Mouse (Mus musculus) heart, postnatal 10 days (tissue): ENCODE results near the gene Ivd. TPM values are rescaled to one million over a fixed set of nuclear protein-coding genes. Genes with fewer than 3 reads are reported as not detected.
A peak's percentile ranks its signal among the peaks of the same experiment; 100 is the strongest.

ENCODE experiments used
- DNase-seq, 2 experiments: peaks; one replicate each; pipeline ENCODE4 v3.0.0; 2021
- intact Hi-C: fragments of 180-260 bp; cut with DNase I; formaldehyde crosslinking; loops from one replicate; pipeline ENCODE4 v1.15.1; 2025
- total RNA-seq, 2 experiments: library from RNA; stranded (reverse); gene quantifications; 2 replicates each; pipeline ENCODE4 v1.2.3; 2021

Gene Ivd
- total RNA-seq, 2 experiments from 2014 or later: 96.3 to 98.2 TPM

- peak in 1 of 2 experiments; percentile 37 for DNase-seq
These were observed 19.3 kb downstream of the Ivd start for GRCm38 (mm10) chr2:118881019-118881418.

GRCm38 (mm10) chr2:118881956-118882355 lies 20.2 kb downstream of the Ivd start:
- no peak for DNase-seq
- intact Hi-C loops: loop anchor here (2.0 to 10.0 kb wide), 4 partner anchors 139 to 617 kb away; no protein-coding TSS in a partner anchor

More at GRCm38 (mm10) chr2:118881019-118881418, 19.3 kb downstream of the Ivd start:
- intact Hi-C loops: loop anchor here (5.0 to 10.0 kb wide), 2 partner anchors 394 to 616 kb away; no protein-coding TSS in a partner anchor

- intact Hi-C loops: loop anchor here (1.0 to 10.0 kb wide), 7 partner anchors 93 to 618 kb away; no protein-coding TSS in a partner anchor
- DNase-seq: peak; percentile 89 to 93
These were observed 21.3 kb downstream of the Ivd start for GRCm38 (mm10) chr2:118882840-118883679.

- no peak for DNase-seq
- intact Hi-C loops: loop anchor here (10.0 kb wide), 1 partner anchor 623 kb away; no protein-coding TSS in a partner anchor
These were observed 25.7 kb downstream of the Ivd start for GRCm38 (mm10) chr2:118887440-118887839.

- intact Hi-C loops: loop anchor here (10.0 kb wide), 1 partner anchor 623 kb away; no protein-coding TSS in a partner anchor
- DNase-seq: peak; percentile 69 to 73
These were observed 26.2 kb downstream of the Ivd start for GRCm38 (mm10) chr2:118887845-118888548.

- intact Hi-C loops: no loop called here
- DNase-seq: no peak
These were observed 29.4 kb downstream of the Ivd start for GRCm38 (mm10) chr2:118891173-118891572.

GRCm38 (mm10) chr2:118895990-118896913 lies 34.5 kb downstream of the Ivd start:
- intact Hi-C loops: no loop called here
- DNase-seq: peak; percentile 54

- intact Hi-C loops: no loop called here
- DNase-seq: peak in 1 of 2 experiments; percentile 36
These were observed 35.1 kb downstream of the Ivd start for GRCm38 (mm10) chr2:118896914-118897291.

GRCm38 (mm10) chr2:118897392-118897791 lies 35.6 kb downstream of the Ivd start:
- intact Hi-C loops: no loop called here
- DNase-seq: no peak

GRCm38 (mm10) chr2:118897808-118898207 lies 36.1 kb downstream of the Ivd start:
- intact Hi-C loops: no loop called here
- no peak for DNase-seq

GRCm38 (mm10) chr2:118898771-118899170 lies 37.0 kb downstream of the Ivd start:
- intact Hi-C loops: no loop called here
- no peak for DNase-seq

- intact Hi-C loops: no loop called here
- DNase-seq: no peak
These were observed 37.6 kb downstream of the Ivd start for GRCm38 (mm10) chr2:118899306-118899705.

GRCm38 (mm10) chr2:118899981-118900825 lies 38.4 kb downstream of the Ivd start, which contains the start of gene Bahd1:
Gene Bahd1, plus strand, starts transcription at chr2:118900377.
- intact Hi-C loops: no loop called here
- peak in 1 of 2 experiments; percentile 38 for DNase-seq

GRCm38 (mm10) chr2:118900826-118901140 lies 39.0 kb downstream of the Ivd start:
- DNase-seq: no peak
- intact Hi-C loops: no loop called here

GRCm38 (mm10) chr2:118901175-118902031 lies 39.6 kb downstream of the Ivd start:
- intact Hi-C loops: loop anchor here (2.0 kb wide), 1 partner anchor 73 kb away; no protein-coding TSS in a partner anchor

GRCm38 (mm10) chr2:118902051-118903025 lies 40.6 kb downstream of the Ivd start:
- intact Hi-C loops: loop anchor here (2.0 kb wide), 1 partner anchor 72 kb away; no protein-coding TSS in a partner anchor
- peak; percentile 66 to 70 for DNase-seq

More at GRCm38 (mm10) chr2:118901175-118902031, 39.6 kb downstream of the Ivd start:
- peak; percentile 97 to 98 for DNase-seq

GRCm38 (mm10) chr2:118903333-118903741 lies 41.6 kb downstream of the Ivd start:
- peak in 1 of 2 experiments; percentile 57 for DNase-seq
- intact Hi-C loops: loop anchor here (2.0 kb wide), 1 partner anchor 71 kb away; no protein-coding TSS in a partner anchor
